Mouse (Mus musculus): Measurements from ENCODE around the gene Wbp11. TPM values are rescaled to one million over a fixed set of nuclear protein-coding genes. Genes with fewer than 3 reads are reported as not detected.
A peak's percentile ranks its signal among the peaks of the same experiment; 100 is the strongest.

Gene Wbp11
- polyA plus RNA-seq, 1 experiment from 2014 or later, result 78.4 TPM

DNA sequence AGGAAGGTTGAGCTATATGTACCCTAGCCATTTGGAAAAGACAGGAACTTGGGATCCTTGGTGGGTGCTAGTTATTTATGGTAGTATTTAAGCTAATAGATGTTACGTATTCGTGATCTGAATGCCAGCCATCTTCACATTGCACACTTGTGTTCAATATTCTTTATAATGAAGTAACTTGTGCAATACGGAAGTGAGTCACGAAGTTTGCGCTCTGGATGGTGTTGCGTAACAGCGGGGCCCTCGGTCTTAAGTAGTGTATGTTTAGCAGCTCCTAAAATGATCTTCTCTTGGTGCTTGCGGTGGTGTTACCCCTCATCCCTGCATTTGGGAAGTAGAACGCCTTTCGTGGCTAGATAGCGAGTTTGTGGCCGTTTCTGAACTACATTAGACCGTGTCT, 19.0 kb downstream of the Wbp11 start:
- Histone ChIP-seq H3K4me1 (replicated peaks) (peaks cover 27% of the 10 kb centered on the region), H3K27me3 (no peaks in the 10 kb centered on the region), H3K36me3 (peaks cover 13% of the 10 kb centered on the region), H3K27ac (replicated peaks) (no peak overlapping the region), H3K4me2 (peak overlapping the region; percentile 97), H3K4me3 (peak overlapping the region; percentile 95), H3K9me3 (no peaks in the 10 kb centered on the region), H3K9ac (peak overlapping the region; percentile 70)
- WGBS, result 43% methylated on average over 14 of the region's 14 CpGs
- no peak for ATAC-seq (ENCODE audit: low FRiP score, low read depth)

- under 1% methylated on average over 28 of the region's 28 CpGs for WGBS
- peak overlapping the region; percentile 95 for H3K4me3 ChIP-seq
- peak overlapping the region; percentile 70 for H3K9ac ChIP-seq
- peak; percentile 7; the same call in 1 of the 2 replicates for ATAC-seq (ENCODE audit: low FRiP score, low read depth)
- H3K4me2 ChIP-seq, result peak overlapping the region; percentile 97
- H3K4me1 ChIP-seq (replicated peaks), result peaks cover 27% of the 10 kb centered on the region
- H3K36me3 ChIP-seq, result peaks cover 11% of the 10 kb centered on the region
- H3K27ac ChIP-seq (replicated peaks), result peak overlapping the region; percentile 75
- H3K27me3 ChIP-seq, result no peaks in the 10 kb centered on the region
- H3K9me3 ChIP-seq, result no peaks in the 10 kb centered on the region
Measured at GRCm38 (mm10) chr6:136808631-136809046, 19.4 kb downstream of the Wbp11 start.

DNA sequence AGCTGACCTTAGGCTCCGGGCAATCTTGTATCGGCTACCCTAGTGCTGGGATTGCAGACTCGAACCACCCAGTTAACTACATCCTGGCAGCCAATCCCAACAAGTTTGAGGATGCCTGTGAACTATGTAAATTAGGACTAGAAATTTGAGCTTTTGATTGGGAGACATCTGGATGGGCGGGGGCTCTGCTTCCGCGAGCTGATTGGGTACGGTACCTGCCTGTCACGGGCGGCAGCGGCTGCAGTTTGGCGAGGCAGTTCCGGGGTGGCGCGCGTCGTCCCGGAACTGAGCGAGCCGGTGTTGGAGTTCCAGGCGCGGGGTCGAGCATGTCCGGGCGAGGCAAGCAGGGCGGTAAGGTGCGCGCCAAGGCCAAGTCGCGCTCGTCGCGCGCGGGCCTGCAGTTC, 20.0 kb downstream of the Wbp11 start, which contains the start of gene H2afj:
Gene H2afj (plus strand): TSS at position 231 of the 404 bp plus-strand sequence.
- WGBS, result under 1% methylated on average over 34 of the region's 34 CpGs
- Histone ChIP-seq H3K27me3 (no peaks in the 10 kb centered on the region), H3K4me3 (peak within 1 kb of the TSS; percentile 95), H3K4me1 (replicated peaks) (peaks cover 33% of the 10 kb centered on the region), H3K4me2 (peak within 1 kb of the TSS; percentile 97), H3K9ac (peak within 1 kb of the TSS; percentile 70), H3K27ac (replicated peaks) (peak within 1 kb of the TSS; percentile 75), H3K9me3 (no peaks in the 10 kb centered on the region), H3K36me3 (peaks cover 7% of the 10 kb centered on the region)
- peak; percentile 88 for ATAC-seq (ENCODE audit: low FRiP score, low read depth)

- H3K4me1 ChIP-seq (replicated peaks), result peaks cover 36% of the 10 kb centered on the region
- H3K27me3 ChIP-seq, result no peaks in the 10 kb centered on the region
- peak overlapping the region; percentile 97 for H3K4me2 ChIP-seq
- H3K27ac ChIP-seq (replicated peaks), result peak overlapping the region; percentile 75
- H3K4me3 ChIP-seq, result peak overlapping the region; percentile 95
- H3K9me3 ChIP-seq, result no peaks in the 10 kb centered on the region
- no peak overlapping the region for H3K9ac ChIP-seq
- H3K36me3 ChIP-seq, result peaks cover 5% of the 10 kb centered on the region
- WGBS, result 29% methylated on average over 18 of the region's 18 CpGs
- ATAC-seq (ENCODE audit: low FRiP score, low read depth), result peak; percentile 9
Measured at GRCm38 (mm10) chr6:136807395-136808013, 20.5 kb downstream of the Wbp11 start.

DNA sequence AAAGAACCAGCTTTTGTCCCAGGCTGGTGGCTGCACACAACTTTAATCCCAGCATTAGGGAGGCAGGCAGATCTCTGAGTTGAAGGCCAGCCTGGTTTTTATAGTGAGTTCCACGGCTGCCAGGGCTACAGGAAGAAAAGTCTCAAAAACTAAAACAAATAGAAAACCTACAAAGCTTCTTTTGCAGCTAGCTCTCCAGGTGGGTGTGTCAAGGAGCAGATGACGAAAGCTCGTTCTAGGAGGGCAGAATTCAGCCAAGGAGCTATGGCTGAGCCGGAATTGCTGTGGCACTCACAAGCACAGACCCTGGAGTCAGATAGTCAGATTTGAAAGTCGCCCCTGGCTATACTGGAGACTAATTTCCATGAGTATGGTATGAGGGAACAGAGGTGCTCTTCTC, 21.2 kb downstream of the Wbp11 start:
- H3K4me2 ChIP-seq, result no peak overlapping the region
- no peak overlapping the region for H3K4me3 ChIP-seq
- no peaks in the 10 kb centered on the region for H3K9me3 ChIP-seq
- H3K9ac ChIP-seq, result no peak overlapping the region
- H3K4me1 ChIP-seq (replicated peaks), result peaks cover 36% of the 10 kb centered on the region
- no peaks in the 10 kb centered on the region for H3K36me3 ChIP-seq
- no peaks in the 10 kb centered on the region for H3K27me3 ChIP-seq
- H3K27ac ChIP-seq (replicated peaks), result no peak overlapping the region
- 70% methylated on average over 5 of the region's 5 CpGs for WGBS
- ATAC-seq (ENCODE audit: low FRiP score, low read depth), result no peak

DNA sequence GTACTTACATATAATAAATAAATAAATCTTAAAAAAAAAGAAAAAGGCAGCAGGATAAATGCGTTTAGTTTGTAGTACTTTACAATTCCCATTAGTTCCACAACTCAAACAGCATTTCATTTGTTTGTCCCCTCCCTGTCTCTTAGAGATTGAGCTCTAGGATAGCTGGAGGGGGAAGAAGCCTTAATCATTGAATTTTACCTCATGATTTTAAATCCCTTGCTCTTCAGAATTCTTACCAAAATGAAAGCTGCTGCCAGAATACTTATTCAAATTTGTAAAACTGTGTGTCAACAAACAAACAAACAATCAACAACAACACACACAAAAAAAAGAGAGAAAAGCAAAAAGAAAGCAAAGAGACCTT, 22.6 kb downstream of the Wbp11 start:
- ATAC-seq (ENCODE audit: low FRiP score, low read depth), result no peak
- WGBS, result 83% methylated on average over 1 of the region's 1 CpGs
- no peaks in the 10 kb centered on the region for H3K9me3 ChIP-seq
- H3K4me1 ChIP-seq (replicated peaks), result peaks cover 36% of the 10 kb centered on the region
- no peak overlapping the region for H3K4me2 ChIP-seq
- no peaks in the 10 kb centered on the region for H3K36me3 ChIP-seq
- H3K27ac ChIP-seq (replicated peaks), result no peak overlapping the region
- no peak overlapping the region for H3K4me3 ChIP-seq
- no peak overlapping the region for H3K9ac ChIP-seq
- no peaks in the 10 kb centered on the region for H3K27me3 ChIP-seq

- no peaks in the 10 kb centered on the region for H3K36me3 ChIP-seq
- ATAC-seq (ENCODE audit: low FRiP score, low read depth), result no peak
- 33% methylated on average over 9 of the region's 9 CpGs for WGBS
- no peaks in the 10 kb centered on the region for H3K27me3 ChIP-seq
- H3K4me1 ChIP-seq (replicated peaks), result peaks cover 36% of the 10 kb centered on the region
- peak overlapping the region; percentile 23 for H3K9ac ChIP-seq
- H3K4me2 ChIP-seq, result peak overlapping the region; percentile 75
- peak overlapping the region; percentile 100 for H3K27ac ChIP-seq (replicated peaks)
- H3K4me3 ChIP-seq, result peak overlapping the region; percentile 77
- H3K9me3 ChIP-seq, result no peaks in the 10 kb centered on the region
Measured at GRCm38 (mm10) chr6:136804705-136805408, 23.2 kb downstream of the Wbp11 start.

DNA sequence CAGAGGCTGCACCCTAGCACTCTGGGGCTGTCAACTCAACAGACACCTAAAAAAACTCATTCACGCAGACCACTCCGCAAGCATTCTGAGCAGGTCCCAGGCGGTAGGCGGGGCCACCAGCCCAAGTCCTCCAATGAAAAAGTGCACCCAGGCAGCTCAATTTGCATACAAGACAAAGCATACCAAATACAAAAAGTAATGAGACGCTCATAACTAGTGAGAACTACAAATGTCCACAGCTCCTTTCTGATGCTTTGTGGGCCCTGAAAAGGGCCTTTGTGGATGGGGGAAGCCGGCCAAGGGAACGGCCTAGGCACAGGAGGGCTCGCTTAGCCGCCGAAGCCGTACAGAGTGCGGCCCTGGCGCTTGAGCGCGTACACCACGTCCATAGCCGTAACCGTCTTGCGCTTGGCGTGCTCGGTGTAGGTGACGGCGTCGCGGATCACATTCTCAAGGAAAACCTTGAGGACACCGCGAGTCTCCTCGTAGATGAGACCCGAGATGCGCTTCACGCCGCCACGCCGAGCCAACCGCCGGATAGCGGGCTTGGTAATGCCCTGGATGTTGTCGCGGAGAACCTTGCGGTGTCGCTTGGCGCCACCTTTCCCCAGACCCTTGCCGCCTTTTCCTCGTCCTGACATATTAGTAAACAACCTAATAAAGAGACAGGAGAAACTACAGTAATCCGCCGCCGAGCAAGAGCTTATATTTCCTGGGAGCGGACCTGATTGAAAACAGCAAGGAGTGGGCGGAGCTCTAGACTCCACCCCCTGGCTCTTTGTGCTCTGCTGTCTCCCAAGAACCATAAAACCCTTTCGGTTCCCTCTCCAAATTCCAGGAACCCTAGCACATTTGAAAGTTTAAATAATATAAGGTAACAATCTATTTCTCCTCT, 24.0 kb downstream of the Wbp11 start, which contains the start of gene Hist4h4:
Gene Hist4h4 (minus strand): TSS at position 677 of the 895 bp plus-strand sequence.
- under 1% methylated on average over 50 of the region's 50 CpGs for WGBS
- Histone ChIP-seq H3K9ac (peak within 1 kb of the TSS; percentile 93), H3K4me1 (replicated peaks) (peaks cover 27% of the 10 kb centered on the region), H3K36me3 (no peaks in the 10 kb centered on the region), H3K9me3 (no peaks in the 10 kb centered on the region), H3K27ac (replicated peaks) (peak within 1 kb of the TSS; percentile 100), H3K4me3 (peak within 1 kb of the TSS; percentile 77), H3K4me2 (peak within 1 kb of the TSS; percentile 75), H3K27me3 (no peaks in the 10 kb centered on the region)
- peak; percentile 76 for ATAC-seq (ENCODE audit: low FRiP score, low read depth)

DNA sequence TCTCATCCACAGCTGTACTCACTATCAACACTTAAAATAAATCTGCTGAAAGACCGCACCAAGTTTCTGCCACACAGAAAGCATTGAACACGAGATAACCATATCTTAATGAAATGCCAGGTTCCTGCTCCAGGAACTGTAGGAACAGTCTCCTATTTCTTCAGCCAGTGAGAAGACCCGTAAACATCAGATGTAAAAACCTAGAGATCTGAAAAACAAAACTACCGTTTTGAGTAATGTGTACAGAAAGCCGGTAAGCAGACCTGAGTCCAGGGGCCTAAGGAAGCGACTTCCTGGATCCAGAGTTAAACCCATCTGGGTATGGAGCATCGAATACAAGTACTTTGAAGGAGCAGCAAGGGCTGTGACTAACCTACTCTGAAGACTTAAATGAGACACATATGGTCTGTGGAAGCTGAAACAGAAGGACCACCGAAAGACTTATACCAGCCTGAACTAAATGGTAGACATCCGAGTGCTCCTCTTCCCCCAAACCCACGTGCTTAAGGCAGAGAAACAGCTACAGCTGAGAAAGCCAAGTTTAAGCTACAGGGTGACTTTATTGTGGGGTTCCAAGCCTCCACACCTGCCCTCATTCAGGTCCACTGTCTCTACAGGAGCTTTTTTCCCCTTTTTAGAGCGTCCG, 24.8 kb downstream of the Wbp11 start:
- Histone ChIP-seq H3K36me3 (no peaks in the 10 kb centered on the region), H3K4me3 (peak overlapping the region; percentile 77), H3K4me2 (peak overlapping the region; percentile 75), H3K4me1 (replicated peaks) (peaks cover 23% of the 10 kb centered on the region), H3K9ac (peak overlapping the region; percentile 93), H3K27me3 (no peaks in the 10 kb centered on the region), H3K27ac (replicated peaks) (peak overlapping the region; percentile 100), H3K9me3 (no peaks in the 10 kb centered on the region)
- WGBS, result 27% methylated on average over 12 of the region's 12 CpGs
- ATAC-seq (ENCODE audit: low FRiP score, low read depth), result no peak

- ATAC-seq (ENCODE audit: low FRiP score, low read depth), result no peak
- Histone ChIP-seq H3K4me2 (no peak overlapping the region), H3K9me3 (no peaks in the 10 kb centered on the region), H3K27me3 (no peaks in the 10 kb centered on the region), H3K9ac (no peak overlapping the region), H3K36me3 (no peaks in the 10 kb centered on the region), H3K4me3 (no peak overlapping the region), H3K27ac (replicated peaks) (no peak overlapping the region), H3K4me1 (replicated peaks) (peaks cover 17% of the 10 kb centered on the region)
- 86% methylated on average over 6 of the region's 6 CpGs for WGBS
Measured at GRCm38 (mm10) chr6:136801274-136801673, 26.8 kb downstream of the Wbp11 start.

- H3K4me2 ChIP-seq, result no peak overlapping the region
- no peaks in the 10 kb centered on the region for H3K9me3 ChIP-seq
- peaks cover 17% of the 10 kb centered on the region for H3K4me1 ChIP-seq (replicated peaks)
- ATAC-seq (ENCODE audit: low FRiP score, low read depth), result no peak
- no peaks in the 10 kb centered on the region for H3K27me3 ChIP-seq
- no peak overlapping the region for H3K4me3 ChIP-seq
- 92% methylated on average over 8 of the region's 8 CpGs for WGBS
- no peaks in the 10 kb centered on the region for H3K36me3 ChIP-seq
- H3K27ac ChIP-seq (replicated peaks), result no peak overlapping the region
- H3K9ac ChIP-seq, result no peak overlapping the region
Measured at GRCm38 (mm10) chr6:136800710-136801109, 27.3 kb downstream of the Wbp11 start.

Data from hindbrain, embryonic 15.5 days (tissue).